Mouse (Mus musculus) hindbrain, embryonic 13.5 days (tissue): ENCODE measurements around the gene Igfbp4. TPM values are rescaled to one million over a fixed set of nuclear protein-coding genes. Genes with fewer than 3 reads are reported as not detected.

Experiments used
- ATAC-seq: fragments of 200-750 bp; cut with Nextera tagmentation; 2 replicates; pipeline ENCODE4 v1.8.0; 2017; ENCODE audit warnings: moderate TSS enrichment; ENCODE audit not compliant: low FRiP score
- H3K27ac ChIP-seq: fragments of 300-500 bp; sonication (generic); 2 replicates; pipeline ENCODE4 v1.5.1; 2015; ENCODE audit warnings: inconsistent platforms, mild to moderate bottlenecking, moderate library complexity
- H3K27me3 ChIP-seq: fragments of 300-500 bp; sonication (generic); 2 replicates; pipeline ENCODE4 v1.6.1; 2015; ENCODE audit warnings: mild to moderate bottlenecking, inconsistent platforms
- H3K36me3 ChIP-seq: fragments of 300-500 bp; sonication (generic); 2 replicates; pipeline ENCODE4 v1.6.1; 2015; ENCODE audit warnings: mild to moderate bottlenecking, inconsistent platforms
- H3K4me1 ChIP-seq: fragments of 300-500 bp; sonication (generic); replicated peaks from 2 replicates; pipeline ENCODE4 v1.6.1; 2015; ENCODE audit warnings: inconsistent platforms
- H3K4me2 ChIP-seq: fragments of 300-500 bp; sonication (generic); 2 replicates; pipeline ENCODE4 v1.6.1; 2015; ENCODE audit warnings: inconsistent platforms, mild to moderate bottlenecking, moderate library complexity
- H3K4me3 ChIP-seq: fragments of 300-500 bp; sonication (generic); 2 replicates; pipeline ENCODE4 v1.5.1; 2015; ENCODE audit warnings: mild to moderate bottlenecking, inconsistent platforms
- H3K9ac ChIP-seq: fragments of 300-500 bp; sonication (generic); 2 replicates; pipeline ENCODE4 v1.6.1; 2015; ENCODE audit warnings: mild to moderate bottlenecking, inconsistent platforms
- H3K9me3 ChIP-seq: fragments of 300-500 bp; sonication (generic); 2 replicates; pipeline ENCODE4 v1.6.1; 2016; ENCODE audit warnings: inconsistent platforms
- WGBS: fragments of 180-500 bp; shearing (Covaris S2); methylation state at CpG from one replicate; pipeline ENCODE4 v1.1.7; 2015; 5-methylcytosine and 5-hydroxymethylcytosine counted together
- polyA plus RNA-seq: library from polyadenylated mRNA; unstranded; fragments of >200 nt; fragmentation: Nextera tagmentation; extraction: Ambion mirVana; gene quantifications from 2 replicates; pipeline ENCODE4 v1.2.1, GENCODE M21; 2015

Igfbp4 gene
- polyA plus RNA-seq, 1 experiment from 2014 or later, result 194 TPM

DNA sequence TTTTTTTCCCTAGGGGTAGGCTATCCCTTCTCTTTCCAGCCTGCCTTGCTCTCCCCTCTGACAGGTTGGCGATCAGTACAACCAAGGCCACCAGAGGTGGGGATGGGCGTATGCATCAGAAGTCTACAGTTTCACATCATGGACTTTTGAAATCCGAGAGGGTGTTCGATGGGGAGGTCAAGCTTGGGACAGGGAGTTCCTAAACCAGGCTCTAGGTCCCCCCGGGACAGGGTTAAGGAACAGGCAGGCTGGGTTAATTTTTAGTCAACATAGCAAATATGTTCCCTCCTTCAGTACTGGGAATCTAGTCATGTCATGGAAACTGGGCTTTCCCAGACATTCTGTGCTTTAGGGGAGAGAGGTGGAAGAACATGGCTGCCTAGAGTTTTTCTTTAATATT lies 3.3 kb downstream of the Igfbp4 start:
- Histone ChIP-seq H3K4me1 (peaks cover 62% of the 10 kb centered on the region), H3K4me2 (no peak overlapping the region), H3K9me3 (no peaks in the 10 kb centered on the region), H3K36me3 (peaks cover 6% of the 10 kb centered on the region), H3K27me3 (no peaks in the 10 kb centered on the region), H3K27ac (no peak overlapping the region), H3K9ac (no peak overlapping the region), H3K4me3 (no peak overlapping the region)
- WGBS, result 86% methylated on average over 5 of the region's 5 CpGs
- no peak for ATAC-seq

DNA sequence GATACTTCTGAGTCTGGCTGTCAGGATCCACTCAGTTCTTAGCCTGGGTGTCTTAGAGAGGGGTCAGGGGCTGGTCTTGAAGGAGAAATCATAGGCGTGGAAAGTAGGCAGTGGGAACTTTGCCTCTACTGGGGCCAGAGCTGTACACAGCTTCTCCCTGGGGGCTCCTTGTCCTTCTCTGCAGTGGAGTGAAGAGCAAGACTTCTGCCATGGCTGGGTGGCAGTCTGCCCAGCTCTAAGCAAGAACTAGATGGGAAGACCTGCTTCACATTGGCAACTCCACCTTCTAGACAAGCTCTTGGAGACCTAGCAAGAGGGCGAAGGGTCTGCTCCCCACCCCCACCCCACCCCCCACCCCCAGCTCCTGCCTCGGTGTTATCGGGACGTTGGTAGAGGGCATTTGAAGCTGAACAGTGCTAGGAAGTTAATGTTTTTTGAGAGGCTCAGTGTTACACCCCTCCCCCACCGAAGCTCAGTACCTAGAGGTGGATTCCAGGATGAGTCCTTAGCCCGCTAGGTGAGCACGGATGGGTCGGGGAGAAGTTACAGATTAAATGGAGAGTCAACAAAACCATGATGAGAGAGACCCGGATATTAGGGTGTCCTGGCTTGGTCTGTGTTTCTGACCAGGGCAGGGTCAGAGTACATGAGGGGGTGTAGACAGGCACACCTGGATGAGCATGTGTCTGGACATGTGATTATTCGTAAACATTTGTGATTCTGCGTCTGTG lies 4.3 kb downstream of the Igfbp4 start:
- no peak for ATAC-seq
- 90% methylated on average over 12 of the region's 12 CpGs for WGBS
- peaks cover 57% of the 10 kb centered on the region for H3K4me1 ChIP-seq
- peaks cover 12% of the 10 kb centered on the region for H3K36me3 ChIP-seq
- H3K9ac ChIP-seq, result no peak overlapping the region
- no peak overlapping the region for H3K27ac ChIP-seq
- no peak overlapping the region for H3K4me2 ChIP-seq
- no peaks in the 10 kb centered on the region for H3K9me3 ChIP-seq
- H3K27me3 ChIP-seq, result no peaks in the 10 kb centered on the region
- H3K4me3 ChIP-seq, result no peak overlapping the region

- Histone ChIP-seq H3K4me1 (peaks cover 40% of the 10 kb centered on the region), H3K9me3 (no peaks in the 10 kb centered on the region), H3K27me3 (no peaks in the 10 kb centered on the region), H3K27ac (peak overlapping the region; percentile 56), H3K4me3 (no peak overlapping the region), H3K36me3 (peaks cover 26% of the 10 kb centered on the region), H3K4me2 (no peak overlapping the region), H3K9ac (no peak overlapping the region)
- WGBS, result 40% methylated on average over 5 of the region's 5 CpGs
- no peak for ATAC-seq
Observed at GRCm38 (mm10) chr11:99047120-99047519, 6.1 kb downstream of the Igfbp4 start.

DNA sequence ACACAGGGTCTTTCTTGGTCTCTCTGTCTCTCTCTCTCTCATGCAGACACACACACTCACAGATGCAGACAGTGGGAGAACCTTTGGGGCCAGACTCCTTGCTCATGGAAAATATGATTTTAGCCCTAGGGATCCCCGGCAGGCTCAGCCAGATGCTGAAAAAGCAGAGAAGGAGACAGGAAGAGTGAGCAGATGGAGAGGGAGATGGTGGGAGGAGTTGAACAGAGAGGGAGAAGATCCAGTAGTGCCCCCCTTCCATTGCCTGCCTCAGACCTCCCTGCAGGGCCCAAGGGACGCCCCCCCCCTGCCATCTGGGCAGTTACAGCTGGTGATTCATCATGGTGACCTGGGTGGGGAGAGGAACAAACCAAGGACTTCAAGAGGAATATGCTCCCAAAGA lies 6.6 kb downstream of the Igfbp4 start:
- Histone ChIP-seq H3K9ac (0 out of 2 replicates have a peak overlapping the region, but pooled peaks have one; percentile 35), H3K4me2 (no peak overlapping the region), H3K36me3 (peaks cover 26% of the 10 kb centered on the region), H3K27me3 (no peaks in the 10 kb centered on the region), H3K9me3 (no peaks in the 10 kb centered on the region), H3K4me1 (peaks cover 34% of the 10 kb centered on the region), H3K27ac (peak overlapping the region; percentile 56), H3K4me3 (no peak overlapping the region)
- WGBS, result 74% methylated on average over 2 of the region's 2 CpGs
- no peak for ATAC-seq

GRCm38 (mm10) chr11:99055143-99055542 lies 14.1 kb downstream of the Igfbp4 start:
- Histone ChIP-seq H3K27me3 (peaks cover 4% of the 10 kb centered on the region; the same call in 1 of the 2 replicates), H3K4me2 (no peak overlapping the region), H3K36me3 (peaks cover 14% of the 10 kb centered on the region), H3K4me1 (peaks cover 13% of the 10 kb centered on the region), H3K27ac (peak overlapping the region; percentile 42; the same call in 1 of the 2 replicates), H3K4me3 (no peak overlapping the region), H3K9me3 (0 out of 2 replicates have a peak, but pooled peaks cover 3% of the 10 kb centered on the region), H3K9ac (no peak overlapping the region)
- ATAC-seq, result no peak
- WGBS, result 58% methylated on average over 4 of the region's 4 CpGs

DNA sequence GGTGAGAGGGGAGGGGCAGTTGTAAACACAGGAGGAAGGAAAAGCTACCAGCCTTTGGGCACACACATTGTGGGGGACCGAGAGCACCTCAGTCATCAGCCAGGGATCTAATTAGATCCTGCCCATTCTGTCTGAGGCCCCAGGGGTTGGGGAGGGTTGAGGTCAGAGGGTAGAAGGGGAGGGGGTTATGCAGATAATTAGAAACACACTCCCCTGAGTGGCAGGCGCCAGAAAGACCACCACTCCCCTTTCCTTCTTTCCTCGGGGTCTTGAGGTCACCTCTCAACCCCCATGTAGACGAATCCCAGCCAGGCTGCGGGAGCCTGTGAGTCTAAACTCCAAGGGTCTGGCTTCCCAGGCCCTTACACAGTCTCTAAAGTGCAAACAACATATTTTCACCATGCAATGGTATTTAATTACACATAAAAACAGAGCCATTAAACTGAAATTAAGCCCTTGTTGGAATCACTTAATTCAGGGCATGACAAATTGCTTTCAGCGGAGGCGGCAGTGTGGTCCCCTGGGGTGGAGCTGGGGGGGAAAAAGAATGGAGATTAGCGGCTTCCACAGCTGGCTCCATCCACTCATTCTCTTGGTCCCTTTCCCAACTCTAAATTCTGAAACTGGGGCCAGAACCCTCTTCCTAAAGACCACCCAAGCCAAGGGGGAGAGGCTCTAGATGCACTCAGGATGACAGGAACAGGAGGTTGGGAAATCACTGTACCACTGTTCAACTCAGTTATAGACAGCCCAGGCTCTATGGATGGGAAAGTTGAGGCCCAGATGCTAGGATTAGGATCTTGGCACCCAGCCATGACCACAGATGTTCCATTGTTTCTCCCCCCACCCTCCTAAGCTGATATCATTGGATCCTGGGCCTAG lies 14.8 kb downstream of the Igfbp4 start:
- peaks cover 6% of the 10 kb centered on the region; the same call in 1 of the 2 replicates for H3K27me3 ChIP-seq
- 0 out of 2 replicates have a peak, but pooled peaks cover 3% of the 10 kb centered on the region for H3K9me3 ChIP-seq
- H3K9ac ChIP-seq, result no peak overlapping the region
- H3K4me2 ChIP-seq, result no peak overlapping the region
- peaks cover 9% of the 10 kb centered on the region for H3K36me3 ChIP-seq
- ATAC-seq, result no peak
- H3K27ac ChIP-seq, result peak overlapping the region; percentile 42; the same call in 1 of the 2 replicates
- no peak overlapping the region for H3K4me3 ChIP-seq
- WGBS, result 3% methylated on average over 8 of the region's 8 CpGs
- peaks cover 13% of the 10 kb centered on the region for H3K4me1 ChIP-seq

GRCm38 (mm10) chr11:99060435-99060834 lies 19.4 kb downstream of the Igfbp4 start:
- peaks cover 15% of the 10 kb centered on the region for H3K4me1 ChIP-seq

GRCm38 (mm10) chr11:99062661-99063060 lies 21.6 kb downstream of the Igfbp4 start:
- H3K4me1 ChIP-seq, result peaks cover 10% of the 10 kb centered on the region
- no peaks in the 10 kb centered on the region for H3K36me3 ChIP-seq
- no peak for ATAC-seq
- no peak overlapping the region for H3K27ac ChIP-seq
- peaks cover 6% of the 10 kb centered on the region; the same call in 1 of the 2 replicates for H3K27me3 ChIP-seq
- H3K4me3 ChIP-seq, result no peak overlapping the region
- H3K4me2 ChIP-seq, result no peak overlapping the region
- no peak overlapping the region for H3K9ac ChIP-seq
- WGBS, result 85% methylated on average over 7 of the region's 7 CpGs
- 0 out of 2 replicates have a peak, but pooled peaks cover 3% of the 10 kb centered on the region for H3K9me3 ChIP-seq

More at GRCm38 (mm10) chr11:99060435-99060834, 19.4 kb downstream of the Igfbp4 start:
- no peak for ATAC-seq
- H3K27ac ChIP-seq, result no peak overlapping the region
- WGBS, result 87% methylated on average over 3 of the region's 3 CpGs
- H3K36me3 ChIP-seq, result no peaks in the 10 kb centered on the region
- no peak overlapping the region for H3K4me3 ChIP-seq
- 0 out of 2 replicates have a peak, but pooled peaks cover 3% of the 10 kb centered on the region for H3K9me3 ChIP-seq
- H3K9ac ChIP-seq, result no peak overlapping the region
- peaks cover 6% of the 10 kb centered on the region; the same call in 1 of the 2 replicates for H3K27me3 ChIP-seq
- no peak overlapping the region for H3K4me2 ChIP-seq

- H3K27ac ChIP-seq, result no peak overlapping the region
- no peaks in the 10 kb centered on the region for H3K36me3 ChIP-seq
- 0 out of 2 replicates have a peak, but pooled peaks cover 3% of the 10 kb centered on the region for H3K9me3 ChIP-seq
- no peak overlapping the region for H3K4me3 ChIP-seq
- no peak overlapping the region for H3K4me2 ChIP-seq
- peaks cover 10% of the 10 kb centered on the region for H3K4me1 ChIP-seq
- ATAC-seq, result no peak
- WGBS, result 47% methylated on average over 8 of the region's 8 CpGs
- peaks cover 6% of the 10 kb centered on the region; the same call in 1 of the 2 replicates for H3K27me3 ChIP-seq
- H3K9ac ChIP-seq, result no peak overlapping the region
Observed at GRCm38 (mm10) chr11:99063406-99064131, 22.5 kb downstream of the Igfbp4 start.

DNA sequence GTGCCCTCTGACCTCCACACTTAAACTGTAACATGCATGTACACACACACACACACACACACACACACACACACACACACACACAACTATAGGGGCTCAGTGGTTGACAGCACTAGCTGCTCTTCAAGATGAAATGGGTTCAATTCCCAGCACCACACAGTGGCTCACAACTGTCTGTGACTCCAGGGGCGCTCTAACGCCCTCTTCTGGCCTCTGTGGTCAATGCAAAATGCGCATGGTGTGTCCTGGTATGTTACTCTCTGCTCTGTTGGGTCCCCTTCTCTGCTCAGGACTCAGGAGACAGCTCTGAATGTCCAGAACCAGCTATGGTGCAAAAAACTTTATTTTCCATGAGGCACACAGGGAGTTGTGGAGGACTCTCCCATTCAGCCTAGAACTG lies 24.3 kb downstream of the Igfbp4 start:
- no peak for ATAC-seq
- Histone ChIP-seq H3K9ac (no peak overlapping the region), H3K36me3 (no peaks in the 10 kb centered on the region), H3K4me1 (peaks cover 10% of the 10 kb centered on the region), H3K27me3 (0 out of 2 replicates have a peak, but pooled peaks cover 3% of the 10 kb centered on the region), H3K27ac (no peak overlapping the region), H3K4me2 (no peak overlapping the region), H3K4me3 (no peak overlapping the region), H3K9me3 (no peaks in the 10 kb centered on the region)
- WGBS, result 71% methylated on average over 3 of the region's 3 CpGs

- Histone ChIP-seq H3K4me1 (peaks cover 10% of the 10 kb centered on the region), H3K27ac (no peak overlapping the region), H3K9ac (no peak overlapping the region), H3K4me3 (no peak overlapping the region), H3K36me3 (no peaks in the 10 kb centered on the region), H3K9me3 (no peaks in the 10 kb centered on the region), H3K27me3 (0 out of 2 replicates have a peak, but pooled peaks cover 3% of the 10 kb centered on the region), H3K4me2 (no peak overlapping the region)
- 27% methylated on average over 2 of the region's 2 CpGs for WGBS
- ATAC-seq, result no peak
Observed at GRCm38 (mm10) chr11:99065979-99066378, 24.9 kb downstream of the Igfbp4 start.
